Mouse (Mus musculus): Measurements from ENCODE around the gene Rpp38. TPM values are rescaled to one million over a fixed set of nuclear protein-coding genes. Genes with fewer than 3 reads are reported as not detected.

The Rpp38 gene
- total RNA-seq (2014; fragmentation: Nextera tagmentation) (19.7 and 22.4 TPM in 2 replicates), total RNA-seq (2017) (10.0 and 15.2 TPM in 2 replicates)

GRCm38 (mm10) chr2:3332484-3333242 lies at the start of gene Rpp38:
TSS of gene Rpp38 (minus strand) at chr2:3332643.
- ATAC-seq (replicated peaks; ENCODE audit: poor library complexity, severe bottlenecking) = peak; percentile 78

GRCm38 (mm10) chr2:3365127-3365526 lies 32.7 kb upstream of the Rpp38 start:
- no peak for ATAC-seq (replicated peaks; ENCODE audit: poor library complexity, severe bottlenecking)

- ATAC-seq (replicated peaks; ENCODE audit: poor library complexity, severe bottlenecking) = no peak
Observed at GRCm38 (mm10) chr2:3361067-3361466, 28.6 kb upstream of the Rpp38 start.

- no peak for ATAC-seq (replicated peaks; ENCODE audit: poor library complexity, severe bottlenecking)
Observed at GRCm38 (mm10) chr2:3357887-3358286, 25.4 kb upstream of the Rpp38 start.

GRCm38 (mm10) chr2:3356311-3356710 lies 23.9 kb upstream of the Rpp38 start:
- ATAC-seq (replicated peaks; ENCODE audit: poor library complexity, severe bottlenecking) = no peak

GRCm38 (mm10) chr2:3355793-3356192 lies 23.4 kb upstream of the Rpp38 start:
- ATAC-seq (replicated peaks; ENCODE audit: poor library complexity, severe bottlenecking) = peak; percentile 35; the same call in 1 of the 2 replicates

GRCm38 (mm10) chr2:3353160-3353559 lies 20.7 kb upstream of the Rpp38 start:
- ATAC-seq (replicated peaks; ENCODE audit: poor library complexity, severe bottlenecking) = no peak

GRCm38 (mm10) chr2:3348919-3349318 lies 16.5 kb upstream of the Rpp38 start:
- peak; percentile 89 for ATAC-seq (replicated peaks; ENCODE audit: poor library complexity, severe bottlenecking)

- ATAC-seq (replicated peaks; ENCODE audit: poor library complexity, severe bottlenecking) = peak; percentile 76
Observed at GRCm38 (mm10) chr2:3348422-3348821, 16.0 kb upstream of the Rpp38 start.

- ATAC-seq (replicated peaks; ENCODE audit: poor library complexity, severe bottlenecking) = peak; percentile 49
Observed at GRCm38 (mm10) chr2:3335611-3336301, 3.3 kb upstream of the Rpp38 start, which contains the start of gene Acbd7. TSS of gene Acbd7 (plus strand) at chr2:3336168.

GRCm38 (mm10) chr2:3333761-3334160 lies 1.3 kb upstream of the Rpp38 start:
- ATAC-seq (replicated peaks; ENCODE audit: poor library complexity, severe bottlenecking) = no peak

GRCm38 (mm10) chr2:3332056-3332455 lies 387 bp downstream of the Rpp38 start:
- ATAC-seq (replicated peaks; ENCODE audit: poor library complexity, severe bottlenecking) = no peak

- ATAC-seq (replicated peaks; ENCODE audit: poor library complexity, severe bottlenecking) = no peak
Observed at GRCm38 (mm10) chr2:3331071-3331703, 1.3 kb downstream of the Rpp38 start.

GRCm38 (mm10) chr2:3327351-3327750 lies 5.1 kb downstream of the Rpp38 start:
- peak; percentile 81 for ATAC-seq (replicated peaks; ENCODE audit: poor library complexity, severe bottlenecking)

GRCm38 (mm10) chr2:3326547-3326946 lies 5.9 kb downstream of the Rpp38 start:
- no peak for ATAC-seq (replicated peaks; ENCODE audit: poor library complexity, severe bottlenecking)

GRCm38 (mm10) chr2:3324381-3325130 lies 7.9 kb downstream of the Rpp38 start:
- no peak for ATAC-seq (replicated peaks; ENCODE audit: poor library complexity, severe bottlenecking)

- no peak for ATAC-seq (replicated peaks; ENCODE audit: poor library complexity, severe bottlenecking)
Observed at GRCm38 (mm10) chr2:3323132-3323531, 9.3 kb downstream of the Rpp38 start.

- no peak for ATAC-seq (replicated peaks; ENCODE audit: poor library complexity, severe bottlenecking)
Observed at GRCm38 (mm10) chr2:3305426-3306025, 26.9 kb downstream of the Rpp38 start.

- no peak for ATAC-seq (replicated peaks; ENCODE audit: poor library complexity, severe bottlenecking)
Observed at GRCm38 (mm10) chr2:3295826-3296225, 36.6 kb downstream of the Rpp38 start.

GRCm38 (mm10) chr2:3292170-3292569 lies 40.3 kb downstream of the Rpp38 start:
- ATAC-seq (replicated peaks; ENCODE audit: poor library complexity, severe bottlenecking) = no peak

Data from granulocyte monocyte progenitor cell, adult 5-6 weeks (primary cell).